Mouse (Mus musculus): Measurements from ENCODE around the gene Usp13.

GRCm38 (mm10) chr3:32825964-32826479 lies 8.7 kb downstream of the Usp13 start:
- TF ChIP-seq CTCF (IDR thresholded peaks at IDR 0.05; ENCODE audit: borderline replicate concordance, extremely low read depth, insufficient read depth, insufficient read length) (no peak), POLR2A (IDR thresholded peaks at IDR 0.05; ENCODE audit: borderline replicate concordance, extremely low read depth, insufficient read depth, insufficient read length, poor library complexity, severe bottlenecking) (no peak)

Measured in brain, embryonic 14.5 days (tissue).